Mouse (Mus musculus) midbrain, postnatal 0 days (tissue): ENCODE measurements at regions not wholly inside any gene's neighbourhood (a gene's known extent, or its start where the extent isn't known, plus 50 kb on each side); places are given as distances from the start of the nearest gene placed in this dataset.

ENCODE experiments used
- ATAC-seq: fragments of 200-750 bp; cut with Nextera tagmentation; 2 replicates; pipeline ENCODE4 v1.8.0; 2017; ENCODE audit warnings: moderate number of reproducible peaks, mild to moderate bottlenecking, moderate TSS enrichment, moderate library complexity; ENCODE audit not compliant: low FRiP score
- DNase-seq: peaks from one replicate; pipeline ENCODE4 v3.0.0-alpha.2; 2015; ENCODE audit warnings: low spot score
- H3K27ac ChIP-seq: fragments of 300-500 bp; sonication (generic); 2 replicates; pipeline ENCODE4 v1.5.1; 2014; ENCODE audit warnings: low read depth, mild to moderate bottlenecking, low read length, mixed read lengths
- H3K27me3 ChIP-seq: fragments of 300-500 bp; sonication (generic); 2 replicates; pipeline ENCODE4 v1.6.1; 2014; ENCODE audit warnings: low read length, control low read depth, mixed read lengths; ENCODE audit not compliant: insufficient read depth
- H3K36me3 ChIP-seq: fragments of 300-500 bp; sonication (generic); 2 replicates; pipeline ENCODE4 v1.6.1; 2014; ENCODE audit warnings: low read length, control low read depth, mixed read lengths; ENCODE audit not compliant: insufficient read depth
- H3K4me1 ChIP-seq: fragments of 300-500 bp; sonication (generic); 2 replicates; pipeline ENCODE4 v1.6.1; 2014; ENCODE audit warnings: mild to moderate bottlenecking, control low read depth, antibody characterized with exemption, low read length, mixed read lengths; ENCODE audit not compliant: insufficient read depth
- H3K4me2 ChIP-seq: fragments of 300-500 bp; sonication (generic); 2 replicates; pipeline ENCODE4 v1.6.1; 2014; ENCODE audit warnings: low read depth, mild to moderate bottlenecking, low read length, mixed read lengths; ENCODE audit not compliant: poor library complexity, severe bottlenecking
- H3K4me3 ChIP-seq: fragments of 300-500 bp; sonication (generic); 2 replicates; pipeline ENCODE4 v1.5.1; 2014; ENCODE audit warnings: low read depth, mild to moderate bottlenecking, low read length, moderate library complexity
- H3K9ac ChIP-seq: fragments of 300-500 bp; sonication (generic); replicated peaks from 2 replicates; pipeline ENCODE4 v1.6.1; 2014; ENCODE audit warnings: mild to moderate bottlenecking, low read length, moderate library complexity, mixed read lengths; ENCODE audit not compliant: poor library complexity, severe bottlenecking
- H3K9me3 ChIP-seq: fragments of 300-500 bp; sonication (generic); 2 replicates; pipeline ENCODE4 v1.6.1; 2016; ENCODE audit warnings: low read length, control low read depth
- CTCF ChIP-seq: IDR thresholded peaks from 2 replicates; pipeline ENCODE4 v1.5.1; 2016; ENCODE audit warnings: antibody characterized with exemption, mild to moderate bottlenecking
- WGBS: fragments of 180-500 bp; shearing (Covaris S2); extraction: QIAGEN DNeasy Blood & Tissue Kit; methylation state at CpG from one replicate; pipeline ENCODE4 v1.1.7; 2014; 5-methylcytosine and 5-hydroxymethylcytosine counted together

GRCm38 (mm10) chr3:131000701-131001100 is 109.6 kb upstream of the Lef1 start:
- WGBS, result 87% methylated on average over 13 of the region's 13 CpGs
- no peak overlapping the region for H3K4me3 ChIP-seq
- H3K27ac ChIP-seq, result no peak overlapping the region
- DNase-seq (no peak), ATAC-seq (no peak)
- no peak overlapping the region for H3K4me2 ChIP-seq
- H3K27me3 ChIP-seq, result no peaks in the 10 kb centered on the region
- no peak overlapping the region for H3K9ac ChIP-seq
- H3K9me3 ChIP-seq, result no peaks in the 10 kb centered on the region
- no peaks in the 10 kb centered on the region for H3K4me1 ChIP-seq
- no peaks in the 10 kb centered on the region for H3K36me3 ChIP-seq
- TF ChIP-seq CTCF, result no peak

- DNase-seq, result no peak
- no peaks in the 10 kb centered on the region for H3K4me1 ChIP-seq
- TF ChIP-seq CTCF, result no peak
- no peak overlapping the region for H3K4me2 ChIP-seq
- no peaks in the 10 kb centered on the region for H3K27me3 ChIP-seq
- no peak for ATAC-seq
- H3K9me3 ChIP-seq, result no peaks in the 10 kb centered on the region
- H3K36me3 ChIP-seq, result no peaks in the 10 kb centered on the region
- no peak overlapping the region for H3K27ac ChIP-seq
- no peak overlapping the region for H3K4me3 ChIP-seq
- WGBS, result 76% methylated on average over 3 of the region's 3 CpGs
- no peak overlapping the region for H3K9ac ChIP-seq
These were observed 110.0 kb upstream of the Lef1 start for GRCm38 (mm10) chr3:131000252-131000651.

DNA sequence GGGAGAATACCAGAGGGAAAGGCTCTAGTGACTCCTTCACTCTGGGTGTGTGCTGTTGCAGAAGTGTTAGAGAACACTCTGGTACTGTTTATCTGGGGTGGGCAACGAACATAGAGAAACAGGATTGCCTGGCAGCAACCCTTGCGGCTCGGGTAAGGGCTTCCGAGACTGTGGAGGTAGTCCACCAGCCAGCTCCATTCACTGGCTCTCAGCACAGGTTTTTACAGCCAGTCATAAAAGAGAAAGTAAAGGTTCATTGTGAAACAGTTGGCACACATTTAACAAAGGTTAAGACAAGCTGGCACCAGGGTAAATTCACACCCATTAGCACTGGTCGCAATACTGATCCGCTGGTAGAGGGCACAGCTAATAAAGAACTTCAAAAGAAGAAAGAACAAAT is 110.5 kb upstream of the Lef1 start:
- no peak overlapping the region for H3K4me2 ChIP-seq
- 62% methylated on average over 6 of the region's 6 CpGs for WGBS
- no peak overlapping the region for H3K9ac ChIP-seq
- no peak for ATAC-seq
- H3K4me1 ChIP-seq, result no peaks in the 10 kb centered on the region
- H3K4me3 ChIP-seq, result no peak overlapping the region
- no peak for DNase-seq
- H3K27ac ChIP-seq, result no peak overlapping the region
- no peaks in the 10 kb centered on the region for H3K9me3 ChIP-seq
- no peaks in the 10 kb centered on the region for H3K27me3 ChIP-seq
- no peak for TF ChIP-seq CTCF
- H3K36me3 ChIP-seq, result no peaks in the 10 kb centered on the region

DNA sequence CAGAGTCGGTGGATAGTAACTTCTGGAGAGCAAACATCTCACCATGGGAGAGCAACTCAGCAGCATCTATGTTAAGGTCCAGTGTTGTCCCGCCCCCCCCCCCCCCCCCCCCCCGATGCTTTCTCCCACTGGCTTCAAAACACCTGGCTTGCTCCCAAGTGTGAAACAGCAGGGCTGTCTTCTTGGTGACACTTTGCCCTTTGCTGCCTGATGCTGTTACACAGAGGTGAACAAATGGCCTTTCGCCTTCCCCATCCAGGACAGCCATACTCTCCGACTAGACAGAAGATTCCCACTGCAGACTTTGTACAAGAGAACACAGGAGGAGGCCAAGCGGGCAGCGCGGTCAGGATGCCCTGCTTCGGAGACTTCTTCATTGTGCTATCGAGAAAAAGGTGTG is 111.8 kb upstream of the Lef1 start:
- H3K27ac ChIP-seq, result no peak overlapping the region
- no peaks in the 10 kb centered on the region for H3K27me3 ChIP-seq
- ATAC-seq, result no peak

GRCm38 (mm10) chr3:130996786-130997185 is 113.5 kb upstream of the Lef1 start:
- no peak overlapping the region for H3K4me2 ChIP-seq
- no peaks in the 10 kb centered on the region for H3K9me3 ChIP-seq
- H3K27me3 ChIP-seq, result no peaks in the 10 kb centered on the region
- DNase-seq (no peak), ATAC-seq (no peak)
- H3K36me3 ChIP-seq, result no peaks in the 10 kb centered on the region
- no peak overlapping the region for H3K9ac ChIP-seq
- H3K4me1 ChIP-seq, result no peaks in the 10 kb centered on the region
- no peak for TF ChIP-seq CTCF
- 34% methylated on average over 11 of the region's 11 CpGs for WGBS
- H3K27ac ChIP-seq, result no peak overlapping the region
- H3K4me3 ChIP-seq, result no peak overlapping the region

More for the DNA sequence above, 111.8 kb upstream of the Lef1 start:
- no peak for DNase-seq
- no peak for TF ChIP-seq CTCF
- no peaks in the 10 kb centered on the region for H3K4me1 ChIP-seq
- H3K4me2 ChIP-seq, result no peak overlapping the region
- H3K9ac ChIP-seq, result no peak overlapping the region
- no peaks in the 10 kb centered on the region for H3K36me3 ChIP-seq
- H3K4me3 ChIP-seq, result no peak overlapping the region
- no peaks in the 10 kb centered on the region for H3K9me3 ChIP-seq
- WGBS, result 74% methylated on average over 9 of the region's 10 CpGs

DNA sequence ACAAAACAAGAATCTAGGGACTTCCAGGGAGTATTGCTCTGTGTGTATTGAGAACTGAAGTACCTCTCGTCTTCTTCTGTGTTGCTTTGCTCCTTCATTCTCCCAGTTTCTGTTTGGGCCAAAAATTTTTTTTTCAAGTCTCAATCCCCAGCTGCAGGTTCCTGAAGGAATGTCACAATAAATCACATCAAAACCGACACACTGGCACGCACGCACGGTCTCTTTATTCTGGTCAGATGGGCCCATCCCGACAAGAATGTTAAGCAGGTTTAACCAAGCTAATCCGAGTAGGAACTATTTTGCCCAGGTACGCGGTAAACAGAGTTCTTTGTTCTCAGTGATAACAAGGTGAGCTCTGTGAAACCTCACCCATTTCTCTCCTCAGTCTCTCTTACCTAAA is 118.3 kb upstream of the Lef1 start:
- H3K4me3 ChIP-seq, result no peak overlapping the region
- no peak for TF ChIP-seq CTCF
- DNase-seq, result peak; percentile 12
- H3K4me1 ChIP-seq, result no peaks in the 10 kb centered on the region
- H3K27me3 ChIP-seq, result no peaks in the 10 kb centered on the region
- ATAC-seq, result no peak
- no peaks in the 10 kb centered on the region for H3K36me3 ChIP-seq
- H3K9ac ChIP-seq, result no peak overlapping the region
- H3K9me3 ChIP-seq, result no peaks in the 10 kb centered on the region
- no peak overlapping the region for H3K4me2 ChIP-seq
- no peak overlapping the region for H3K27ac ChIP-seq
- WGBS, result 29% methylated on average over 9 of the region's 9 CpGs
